Mouse (Mus musculus): ENCODE measurements around the gene Lin7c.

- TF ChIP-seq POLR2A (IDR thresholded peaks at IDR 0.05; ENCODE audit: low read depth, low read length), result no peak
- TF ChIP-seq CTCF (IDR thresholded peaks at IDR 0.05; ENCODE audit: extremely low read depth, insufficient read length, insufficient replicate concordance, low read depth, low read length), result no peak
Measured at GRCm38 (mm10) chr2:109855601-109856000, 35.1 kb upstream of the Lin7c start.

Measured in small intestine, adult 2 months (tissue).